Mouse (Mus musculus) CD4-positive helper T cell, adult 2 months (primary cell): ENCODE measurements at regions not wholly inside any gene's neighbourhood (a gene's known extent, or its start where the extent isn't known, plus 50 kb on each side); places are given as distances from the start of the nearest gene placed in this dataset.
A peak's percentile ranks its signal among the peaks of the same experiment; 100 is the strongest.

Experiments used
- DNase-seq: peaks from one replicate; pipeline ENCODE4 v3.0.0-alpha.2; 2012; ENCODE audit warnings: low read depth, missing footprints, low spot score

DNA sequence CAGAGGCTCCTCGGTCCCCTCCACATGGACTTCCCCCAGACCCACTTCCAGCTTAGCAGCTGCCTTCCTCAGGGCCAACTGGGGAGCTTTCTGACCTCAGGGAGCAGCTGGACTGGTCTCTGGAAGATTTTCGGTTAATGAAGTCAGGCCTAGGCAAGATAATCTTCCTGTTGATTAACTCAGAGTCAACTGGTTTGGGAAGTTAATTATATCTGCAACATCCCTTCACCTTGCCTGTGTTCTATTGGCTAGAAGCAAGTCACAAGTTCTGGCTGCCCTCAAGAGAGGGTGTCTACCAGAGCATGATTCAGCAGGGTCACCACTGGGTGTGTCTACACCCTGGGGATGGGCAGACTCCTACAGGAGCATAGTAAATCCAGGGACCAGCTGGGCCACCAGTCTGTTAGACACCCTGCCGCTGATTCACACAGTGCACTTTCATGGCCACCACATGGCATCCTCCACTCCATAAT, 53.9 kb upstream of the Maml3 start:
- no peak for DNase-seq

DNA sequence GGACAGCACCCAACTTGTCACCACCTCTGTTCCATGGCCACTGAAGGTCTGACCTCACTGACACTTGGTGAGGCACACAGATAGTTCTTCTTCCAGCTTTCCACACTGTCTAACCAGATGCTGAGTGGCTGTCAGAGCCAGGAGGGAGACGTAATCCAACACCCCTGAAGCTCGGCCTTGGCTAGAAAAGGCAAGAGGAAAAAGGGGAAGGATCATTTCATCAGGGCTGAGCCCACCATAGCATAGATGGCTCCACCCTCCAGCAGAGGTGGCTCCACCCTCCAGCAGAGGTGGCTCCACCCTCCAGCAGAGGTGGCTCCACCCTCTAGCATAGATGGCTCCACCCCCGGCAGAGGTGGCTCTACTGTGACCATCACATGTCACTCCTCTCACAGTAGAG, 56.8 kb upstream of the Maml3 start:
- DNase-seq, result no peak

DNA sequence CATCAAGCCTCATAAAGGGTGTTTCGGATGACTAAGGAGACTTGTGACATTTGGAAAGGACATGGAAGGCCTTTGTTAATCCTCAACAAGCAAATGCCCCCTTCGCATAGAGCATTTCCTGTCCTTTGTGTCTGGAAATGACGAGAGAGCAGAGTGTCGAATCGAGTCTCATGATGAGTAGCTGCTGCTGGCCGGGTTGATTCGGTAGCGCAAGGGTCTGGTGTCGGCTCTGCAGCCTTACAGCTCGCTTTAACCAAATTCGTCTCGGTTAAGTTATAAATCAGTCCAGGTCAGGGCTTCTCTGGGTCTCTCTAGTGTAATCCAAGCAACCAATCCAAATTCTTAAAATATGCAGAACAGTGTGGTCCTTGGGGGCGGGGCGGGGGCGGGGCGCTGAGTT, 59.1 kb upstream of the Maml3 start:
- no peak for DNase-seq

DNA sequence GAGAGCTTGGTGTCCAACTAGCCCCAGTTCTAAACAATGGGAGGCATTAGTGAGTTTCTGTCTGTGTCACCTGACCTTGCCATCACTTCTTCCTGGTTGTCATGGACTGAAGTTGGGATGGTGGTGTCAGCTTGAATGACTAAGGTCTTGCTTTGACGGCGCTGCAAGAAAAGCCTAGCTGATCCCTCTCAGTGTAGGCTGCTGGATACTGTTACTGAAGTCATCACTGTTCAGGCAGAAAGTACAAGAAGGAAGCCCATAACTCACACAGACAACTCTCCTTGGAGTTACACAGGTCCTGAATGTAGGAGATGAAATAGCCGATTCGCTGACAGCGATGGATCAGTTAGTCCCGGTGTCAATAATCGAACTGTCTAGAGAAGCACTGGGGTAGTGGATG, 62.5 kb upstream of the Maml3 start:
- DNase-seq, result no peak

DNA sequence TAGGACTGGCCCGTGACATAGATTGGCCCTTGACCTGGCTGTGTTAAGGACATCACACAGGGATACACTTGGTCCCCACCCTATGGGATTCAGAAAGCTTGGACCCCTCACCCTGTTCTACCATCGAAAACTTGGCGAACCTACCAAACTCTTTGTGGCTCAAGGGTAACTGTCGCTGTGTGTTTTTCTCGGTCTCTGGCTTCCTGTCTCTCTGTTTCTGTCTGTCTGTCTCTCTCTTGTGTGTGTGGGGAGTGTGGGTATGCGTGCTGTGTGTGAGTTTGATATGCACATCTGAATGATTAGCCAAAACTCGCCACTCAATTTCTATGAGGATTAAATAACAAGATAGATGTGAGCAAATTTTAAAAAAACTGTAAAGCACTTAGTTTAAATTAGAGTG, 66.0 kb upstream of the Maml3 start:
- DNase-seq, result no peak

DNA sequence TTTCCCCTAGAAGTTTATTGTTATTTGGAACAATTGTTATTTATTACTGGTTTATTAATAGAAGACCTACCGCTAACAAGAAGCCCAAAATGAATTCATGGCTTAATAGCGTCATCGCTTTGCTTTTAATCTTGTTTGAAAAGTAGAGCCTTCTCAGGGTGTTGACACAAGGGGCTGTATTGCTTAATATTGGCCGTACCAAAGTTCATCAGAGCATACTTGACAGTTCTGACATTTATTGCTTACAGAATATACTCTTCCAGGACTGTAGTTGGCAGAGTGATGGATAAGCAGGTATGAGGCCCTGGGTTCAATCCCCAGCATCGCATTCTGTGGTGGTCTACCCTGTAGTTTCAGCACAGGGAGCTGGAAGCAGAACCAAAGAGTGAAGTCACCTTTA, 66.4 kb upstream of the Maml3 start:
- DNase-seq, result no peak

DNA sequence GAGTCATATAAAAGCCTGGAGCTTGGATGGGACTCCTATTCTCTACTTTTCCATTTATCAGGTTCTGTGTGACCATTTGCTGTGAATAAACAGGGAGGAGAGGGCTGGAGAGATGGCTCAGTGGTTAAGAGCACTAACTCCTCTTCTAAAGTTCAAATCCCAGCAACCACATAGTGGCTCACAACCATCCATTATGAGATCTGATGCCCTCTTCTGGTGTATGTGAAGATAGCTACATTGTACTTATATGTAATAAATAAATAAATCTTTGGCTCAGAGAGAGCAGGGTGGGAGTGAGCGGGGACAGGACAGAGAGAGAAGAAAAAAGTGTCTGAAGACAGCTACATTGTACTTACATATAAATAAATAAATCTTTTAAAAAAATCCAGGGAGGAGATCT, 68.6 kb upstream of the Maml3 start:
- no peak for DNase-seq

DNA sequence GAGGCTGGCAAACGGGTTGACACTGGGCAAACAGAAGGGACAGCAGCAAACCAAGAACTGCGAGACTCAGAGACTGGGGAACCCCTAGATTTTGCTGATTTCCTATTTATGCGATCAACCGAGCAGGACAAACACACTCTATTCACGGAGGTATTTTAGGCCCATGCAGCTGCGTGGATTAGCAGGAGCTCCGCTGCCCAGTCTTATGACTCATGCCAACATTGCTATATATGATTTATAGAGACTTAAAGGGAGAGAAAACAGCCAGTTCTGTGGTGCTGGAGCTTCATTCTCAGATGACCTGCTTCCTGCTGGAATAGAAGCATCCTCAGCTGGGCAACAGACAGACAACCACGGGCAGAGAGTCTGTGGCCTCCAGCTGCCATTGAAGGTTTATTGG, 71.2 kb upstream of the Maml3 start:
- DNase-seq, result no peak

DNA sequence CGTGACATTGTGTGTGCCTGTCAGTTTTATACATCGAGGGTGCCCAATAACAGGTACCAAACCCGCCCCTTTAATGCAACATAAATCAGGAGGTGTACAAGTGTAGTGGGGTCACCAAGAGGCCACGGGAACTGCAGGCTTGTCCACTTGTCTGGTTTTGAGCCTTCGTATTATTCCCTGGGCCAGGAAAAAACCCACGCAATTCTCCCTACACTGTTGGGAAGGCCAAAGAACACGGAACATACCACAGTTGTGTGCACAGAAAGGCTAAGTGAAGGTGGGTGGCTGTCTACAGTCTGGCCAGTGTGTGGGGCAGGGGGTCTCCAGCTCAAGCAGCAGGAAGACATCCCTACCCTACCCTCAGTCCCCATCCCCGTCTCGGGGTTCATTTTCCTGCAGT, 74.0 kb upstream of the Maml3 start:
- no peak for DNase-seq

DNA sequence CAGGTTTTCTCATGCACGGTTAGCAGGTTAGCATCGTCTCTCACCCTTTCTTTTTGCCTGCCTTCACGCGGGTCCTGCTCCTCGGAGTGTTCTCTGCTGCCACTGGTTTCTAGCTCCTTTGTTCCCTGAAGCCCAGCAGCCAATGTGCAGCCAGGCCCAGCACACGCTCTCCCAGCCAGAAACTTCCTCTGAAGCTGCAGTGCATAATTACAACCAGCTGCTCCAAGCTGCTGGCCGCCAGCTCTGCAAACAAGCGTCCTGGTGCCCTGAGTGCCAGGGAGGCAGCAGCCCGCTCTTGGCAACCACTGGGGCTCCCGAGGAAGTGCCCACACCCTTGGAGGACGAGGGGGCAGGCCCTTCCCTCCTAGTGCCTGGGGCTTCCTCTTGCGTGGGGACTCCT, 74.8 kb upstream of the Maml3 start:
- no peak for DNase-seq

DNA sequence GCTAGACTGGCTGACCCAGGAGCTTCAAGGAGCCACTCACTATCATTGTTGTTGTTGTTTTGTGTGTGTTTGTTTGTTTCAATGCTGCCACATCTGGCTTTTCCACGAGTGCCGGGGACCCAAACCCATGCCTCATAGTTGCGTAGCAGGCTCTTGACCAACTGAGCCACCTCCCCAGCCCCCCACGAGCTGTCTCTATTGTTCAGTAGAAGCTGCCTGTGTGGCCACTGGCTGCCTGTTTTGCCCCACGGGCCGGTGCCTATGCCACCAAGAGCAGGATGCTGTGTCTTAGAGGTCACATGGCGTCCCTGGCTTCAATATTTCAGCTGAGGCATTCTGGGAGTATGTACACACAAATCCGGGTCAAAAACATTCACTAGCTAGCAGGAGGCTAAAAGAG, 75.4 kb upstream of the Maml3 start:
- DNase-seq, result no peak

DNA sequence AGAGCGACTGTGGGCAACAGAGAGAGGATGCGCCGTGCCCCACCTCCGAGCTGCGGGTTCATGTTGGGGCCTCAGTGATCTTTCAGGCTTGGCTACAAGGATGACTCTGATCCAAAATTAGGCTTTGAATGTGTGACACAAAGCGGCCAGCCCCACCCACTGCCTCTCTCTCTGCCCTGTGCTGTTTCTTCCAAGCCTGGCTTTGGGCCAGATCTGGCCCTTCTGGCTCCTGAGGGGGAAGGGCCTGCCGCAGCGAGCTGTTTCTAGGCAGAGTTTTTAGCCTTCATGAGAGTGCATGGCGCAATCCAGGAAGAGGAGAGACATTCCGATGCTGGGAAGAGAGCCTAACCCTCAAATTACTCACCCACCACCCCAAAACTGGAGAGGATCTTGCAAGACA, 75.9 kb upstream of the Maml3 start:
- no peak for DNase-seq

DNA sequence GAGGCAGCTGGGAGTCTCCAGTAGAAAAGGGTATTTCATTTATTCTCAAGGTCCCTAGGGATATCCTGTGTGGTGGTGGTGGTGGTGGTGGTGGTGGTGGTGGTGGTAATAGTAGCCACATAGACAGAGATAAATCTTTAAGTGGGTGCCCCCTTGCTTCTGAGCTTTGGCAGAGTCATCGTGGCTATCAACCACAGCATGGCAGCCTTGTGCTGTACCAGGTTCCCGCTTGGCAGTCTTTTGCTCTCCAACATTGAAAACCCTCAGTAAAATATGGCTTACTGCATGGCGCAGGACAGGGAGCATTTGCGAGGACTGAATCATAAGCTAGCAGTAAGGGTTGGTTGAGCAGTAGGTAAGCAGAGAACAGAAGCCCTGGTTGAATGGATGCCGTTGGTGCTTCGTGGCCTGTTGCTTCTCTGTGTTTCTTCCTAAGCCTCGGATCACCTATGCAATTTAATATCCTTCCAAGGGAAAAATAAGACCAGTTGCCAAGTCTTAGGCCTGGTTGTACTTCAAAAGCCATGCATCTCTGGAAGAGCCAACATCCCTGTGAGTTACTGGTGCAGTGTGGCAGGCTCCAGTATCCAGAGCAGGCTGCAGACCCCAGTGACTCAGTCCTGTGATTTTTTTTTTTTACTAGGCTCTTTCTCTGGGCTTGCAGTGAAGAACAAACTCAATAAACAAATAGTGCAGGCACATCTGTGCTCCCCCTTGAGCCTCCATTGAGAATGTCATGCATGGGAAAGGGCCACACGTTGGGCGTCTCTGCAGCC, 76.6 kb upstream of the Maml3 start:
- no peak for DNase-seq

DNA sequence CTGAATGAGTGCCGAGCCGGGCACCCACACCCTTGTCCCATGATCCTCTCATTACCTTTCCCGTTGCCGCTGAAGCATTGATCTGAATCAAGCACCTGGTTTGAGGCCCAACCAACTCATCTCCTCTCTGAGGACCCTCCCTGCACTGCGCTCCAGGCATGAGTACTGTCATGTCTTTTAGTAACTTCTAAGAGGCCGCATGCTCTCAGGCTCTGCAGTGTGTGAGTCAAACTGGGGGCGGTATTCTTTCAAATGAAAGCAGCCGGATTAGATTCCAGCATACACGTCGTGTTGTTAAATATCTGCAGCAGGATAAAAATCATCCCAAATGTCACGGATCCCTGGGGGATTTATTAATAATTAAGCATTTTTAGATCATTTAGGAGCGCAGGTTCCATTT, 79.4 kb upstream of the Maml3 start:
- DNase-seq, result no peak

DNA sequence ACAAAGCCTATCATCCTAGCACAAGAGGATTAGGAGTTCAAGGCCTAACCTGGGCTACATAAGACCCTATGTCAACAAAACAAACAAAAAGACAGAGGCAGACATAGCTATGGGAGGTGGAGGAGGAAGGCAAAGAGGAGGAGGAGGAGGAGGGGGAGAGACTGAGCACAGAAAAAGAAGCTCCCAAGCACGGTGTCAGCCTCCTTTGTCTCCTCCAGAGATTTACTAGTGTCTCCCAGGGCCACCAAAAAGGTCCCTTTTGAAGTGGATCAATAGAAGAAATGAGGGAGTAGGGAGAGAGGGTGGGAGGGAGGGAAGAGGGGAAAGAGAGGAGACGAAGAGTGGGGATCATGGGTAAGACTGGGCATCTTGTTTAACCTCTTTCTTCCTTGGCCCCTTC, 80.5 kb upstream of the Maml3 start:
- DNase-seq, result no peak

DNA sequence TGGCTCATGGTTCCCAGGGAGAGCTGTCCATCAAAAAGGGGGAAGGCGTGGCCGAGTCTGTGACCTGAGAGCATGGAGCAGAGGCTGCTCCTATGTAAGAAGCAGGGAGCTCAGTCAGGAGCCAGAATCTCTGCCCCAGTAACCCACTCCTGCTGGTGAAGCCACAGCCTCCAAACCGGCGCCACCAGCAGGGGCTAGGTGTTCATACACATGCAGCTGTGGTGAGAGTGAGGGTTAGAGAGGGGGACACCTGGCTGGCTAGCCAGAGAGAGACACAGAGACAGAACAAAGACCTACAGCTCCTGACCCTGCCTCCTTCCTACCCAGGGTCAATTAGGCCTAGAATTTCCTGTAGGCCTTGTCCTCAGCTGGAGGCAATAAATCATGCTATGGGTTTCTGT, 80.7 kb upstream of the Foxo1 start:
- DNase-seq, result no peak

DNA sequence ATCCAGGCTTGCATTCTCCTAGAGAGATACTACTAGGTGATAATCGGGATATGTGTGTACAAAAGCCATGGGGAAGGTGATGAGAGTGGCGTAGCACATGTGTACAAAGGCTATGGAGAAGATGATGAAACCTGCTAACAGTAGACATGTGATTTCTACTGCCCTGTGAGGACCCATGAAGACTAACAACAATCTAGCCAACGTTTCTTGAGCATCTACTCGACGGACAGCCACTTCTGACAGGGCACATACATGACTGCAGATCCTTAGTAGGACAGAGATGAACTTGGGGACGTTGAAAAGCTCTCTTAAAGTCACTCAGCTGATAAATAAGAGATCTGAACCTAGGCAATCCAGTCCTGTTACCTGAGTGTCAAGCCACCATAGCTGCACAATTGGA, 79.8 kb upstream of the Foxo1 start:
- DNase-seq, result no peak

DNA sequence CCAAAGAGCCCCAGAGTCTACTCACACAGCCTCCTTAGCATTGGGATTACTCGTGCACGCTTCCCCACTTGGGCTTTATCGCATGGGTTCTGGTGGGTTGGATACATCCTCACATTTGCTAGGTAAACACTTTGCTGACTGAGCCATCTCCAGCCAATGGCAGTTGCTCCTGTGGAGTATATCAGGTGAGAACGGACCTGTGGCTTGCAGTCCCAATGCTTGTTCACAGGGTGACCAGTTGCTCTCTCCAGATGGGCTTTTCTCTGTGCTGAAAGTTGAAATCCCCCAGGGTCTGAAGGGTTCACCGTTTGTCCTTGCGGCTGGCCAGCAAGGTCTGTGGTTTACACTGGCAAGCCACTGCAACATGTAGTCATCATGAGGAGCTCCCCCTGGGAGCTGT, 79.1 kb upstream of the Foxo1 start:
- no peak for DNase-seq

DNA sequence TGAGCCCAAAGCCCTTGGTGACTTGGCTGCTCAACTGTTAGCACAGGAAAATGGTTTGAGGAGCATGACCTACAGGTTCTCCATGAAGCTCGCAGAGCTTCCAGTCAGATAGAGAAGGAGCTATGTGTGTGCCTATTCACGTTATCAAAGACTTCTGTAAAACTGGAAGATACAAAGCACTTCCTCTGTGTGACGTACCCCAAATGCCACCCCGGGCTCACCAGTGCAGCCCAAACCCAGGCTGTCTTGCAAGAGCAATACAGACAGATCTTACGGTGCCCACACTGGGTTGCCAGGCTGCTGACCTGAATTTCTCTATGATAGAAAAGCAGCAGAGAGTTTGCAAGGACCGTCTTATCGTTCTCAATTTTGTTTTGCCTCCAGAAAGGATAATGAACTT, 78.1 kb upstream of the Foxo1 start:
- no peak for DNase-seq

DNA sequence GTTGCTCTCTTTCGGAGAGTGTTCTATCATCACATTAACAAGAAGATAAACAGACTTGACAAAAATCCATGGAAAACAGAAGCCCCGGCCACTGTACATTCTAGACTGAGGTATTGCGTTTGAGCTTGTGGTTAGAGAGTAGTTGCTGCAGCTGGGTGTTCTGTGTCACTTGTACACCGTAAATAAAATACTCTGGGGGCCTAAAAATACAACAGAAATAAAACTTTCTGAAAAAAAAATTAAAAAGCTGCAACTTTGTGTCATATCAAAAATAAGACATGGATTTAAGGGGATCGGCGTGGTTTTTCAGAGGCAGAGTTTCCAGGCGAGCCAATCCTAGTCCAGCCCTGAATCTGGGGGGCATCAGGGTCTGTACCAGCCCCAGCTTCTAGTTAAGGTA, 75.1 kb upstream of the Foxo1 start:
- no peak for DNase-seq

DNA sequence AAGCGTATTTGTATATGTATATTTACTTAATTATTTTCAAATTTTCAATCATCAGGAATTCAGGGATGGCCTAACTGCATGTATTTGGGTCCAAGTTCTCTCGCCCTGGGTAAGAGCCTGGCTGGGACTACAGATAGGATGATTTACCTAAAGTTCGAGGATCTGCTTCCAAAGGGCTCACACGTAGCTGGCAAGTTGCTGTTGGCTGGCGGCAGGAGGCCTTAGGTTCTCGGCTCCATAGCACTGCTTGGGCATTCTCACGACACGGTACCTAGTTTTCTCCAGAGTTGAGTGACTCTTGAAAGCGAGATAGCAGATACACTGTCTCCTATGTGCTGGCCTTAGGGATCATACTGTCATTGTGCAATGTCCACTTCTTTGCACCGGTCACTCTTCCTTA, 73.9 kb upstream of the Foxo1 start:
- no peak for DNase-seq

DNA sequence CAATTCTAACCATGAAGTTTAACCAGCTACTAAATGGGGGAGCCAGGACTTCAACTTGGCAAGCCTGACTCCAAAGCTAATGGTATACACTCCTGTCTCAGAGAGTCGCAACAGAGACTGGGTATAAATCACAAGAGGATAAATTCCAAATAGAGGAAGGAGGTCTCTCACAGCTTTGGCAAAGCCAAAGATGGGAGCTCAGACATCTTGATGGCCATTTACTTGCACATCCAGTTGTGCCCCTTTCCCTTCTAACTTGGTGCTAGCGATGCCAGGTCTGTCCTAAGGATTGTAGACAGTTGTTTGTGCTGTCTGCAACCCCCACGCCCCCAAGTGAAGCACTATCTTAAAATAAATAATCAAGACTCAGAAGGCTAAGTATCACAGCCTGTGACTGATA, 72.7 kb upstream of the Foxo1 start:
- DNase-seq, result no peak

DNA sequence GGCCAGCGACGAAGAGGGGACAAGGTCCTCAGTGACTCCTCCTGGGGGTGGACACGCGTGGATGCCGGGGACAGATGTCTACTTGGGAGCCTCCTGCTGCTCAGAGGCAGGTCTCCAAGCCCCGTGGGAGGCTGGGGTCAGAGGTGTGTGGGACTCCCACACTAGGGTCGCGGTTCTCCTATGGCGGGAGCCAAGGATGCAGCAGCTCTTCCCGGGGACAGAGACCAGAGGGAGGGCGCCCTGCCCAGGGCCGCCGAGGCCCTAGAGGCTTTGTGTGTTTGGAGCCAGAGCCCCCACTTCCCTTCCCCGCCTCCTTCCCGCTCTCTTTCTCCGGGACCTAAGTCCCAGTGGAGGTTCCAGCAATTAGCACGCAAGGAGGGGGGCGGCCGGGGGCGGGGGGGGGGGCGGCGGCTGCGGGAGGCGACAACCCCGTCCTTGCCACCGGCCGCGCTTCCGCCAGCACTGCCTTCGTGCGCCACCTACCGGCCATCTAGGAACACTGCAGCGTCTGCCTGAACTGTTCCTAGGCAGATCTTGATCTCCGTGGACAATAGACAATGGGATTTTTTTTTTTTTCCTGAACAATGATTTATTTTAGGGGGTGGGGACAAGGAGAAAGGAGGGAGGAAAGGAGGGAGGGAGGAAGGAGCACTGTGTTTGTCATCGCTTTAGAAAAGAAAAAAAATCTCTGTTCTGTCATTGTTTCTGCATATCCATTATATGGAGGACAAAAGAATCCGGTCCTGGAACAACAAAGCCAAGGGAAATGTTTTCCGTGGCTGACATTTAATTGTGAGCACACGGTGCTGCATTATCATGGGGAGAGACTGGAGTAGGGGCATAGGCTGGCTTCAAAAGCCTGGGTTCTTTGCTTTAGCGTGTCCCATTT, 71.8 kb upstream of the Foxo1 start:
- peak; percentile 77 for DNase-seq
